ENCODE assay signal across 14 mouse cellular contexts in genomic region chr9:55255056-55255455, GRCm38 (mm10).
"Had no signal": no experiment of that assay in that cellular context is flagged by ENCODE, and none has a peak within 500 bp of the region (broad histone marks: within the 10 kb centered on the region; RNA-seq: fewer than 3 reads in every experiment).

No protein-coding gene starts in this region.

- H3K4me1 ChIP-seq: limb, embryonic 15.5 days; liver, embryonic 15.5 days; lung, embryonic 15.5 days; midbrain, embryonic 13.5 days; neural tube, embryonic 15.5 days had no signal

- DNase-seq: kidney, postnatal 14 days; layer of hippocampus, adult 9-11 months; layer of hippocampus, postnatal 36 days; lung, postnatal 14 days; right cerebral cortex, adult 18-20 months; right cerebral cortex, postnatal 25 days; thymus, postnatal 36 days had no signal

- H3K27ac ChIP-seq: limb, embryonic 15.5 days; liver, embryonic 15.5 days; lung, embryonic 15.5 days; midbrain, embryonic 13.5 days; neural tube, embryonic 15.5 days had no signal

- H3K4me2 ChIP-seq: limb, embryonic 15.5 days; liver, embryonic 15.5 days; lung, embryonic 15.5 days; midbrain, embryonic 13.5 days; neural tube, embryonic 15.5 days had no signal

- H3K9me3 ChIP-seq: limb, embryonic 15.5 days; liver, embryonic 15.5 days; lung, embryonic 15.5 days; midbrain, embryonic 13.5 days; neural tube, embryonic 15.5 days had no signal

- H3K9ac ChIP-seq: limb, embryonic 15.5 days; liver, embryonic 15.5 days; lung, embryonic 15.5 days; midbrain, embryonic 13.5 days; neural tube, embryonic 15.5 days had no signal

- H3K4me3 ChIP-seq: limb, embryonic 15.5 days; liver, embryonic 15.5 days; lung, embryonic 15.5 days; midbrain, embryonic 13.5 days; myocyte; neural tube, embryonic 15.5 days had no signal

- H3K36me3 ChIP-seq: limb, embryonic 15.5 days; liver, embryonic 15.5 days; lung, embryonic 15.5 days; midbrain, embryonic 13.5 days; neural tube, embryonic 15.5 days had no signal

- H3K27me3 ChIP-seq: limb, embryonic 15.5 days; liver, embryonic 15.5 days; lung, embryonic 15.5 days; midbrain, embryonic 13.5 days; neural tube, embryonic 15.5 days had no signal

- ATAC-seq: intestine, postnatal 0 days; midbrain, embryonic 13.5 days had no signal
